Mouse (Mus musculus) heart, postnatal 36 days (tissue): ENCODE results near the gene Sprr2k. TPM values are rescaled to one million over a fixed set of nuclear protein-coding genes. Genes with fewer than 3 reads are reported as not detected.
"Not testable (repeated sequence)": the region's sequence is repeated elsewhere in the genome, so short reads cannot be mapped to it uniquely, and the experiment has no call there.

Experiments
- DNase-seq, 2 experiments: peaks; one replicate each; pipeline ENCODE4 v3.0.0; 2021 to 2022
- intact Hi-C: fragments of 180-260 bp; cut with DNase I; formaldehyde crosslinking; loops from one replicate; pipeline ENCODE4 v1.15.1; 2025
- total RNA-seq, 2 experiments: library from RNA; stranded (reverse); gene quantifications; 2 replicates each; pipeline ENCODE4 v1.2.3; 2021

Sprr2k gene
- total RNA-seq, result not detected

DNA sequence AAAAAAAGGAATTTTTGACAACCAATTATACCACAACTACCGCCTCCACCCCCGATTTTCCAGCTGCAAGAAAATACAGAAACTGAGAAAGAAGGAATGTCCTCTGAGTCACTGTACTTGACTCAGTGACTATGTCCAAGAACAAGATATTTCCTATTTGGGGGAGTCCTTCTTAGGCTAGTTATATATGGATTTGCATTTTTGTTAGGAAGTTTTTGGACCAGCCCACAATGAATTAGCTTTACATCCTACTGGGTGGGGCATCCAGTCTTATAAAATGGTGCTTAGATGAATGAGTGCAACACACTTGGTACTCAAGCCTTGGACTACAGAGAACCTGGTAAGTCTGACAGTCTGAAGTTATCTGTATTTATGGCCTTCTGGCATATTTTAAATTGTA lies at the start of gene Sprr2k:
Sprr2k (plus strand) TSS at position 301 of the 400 bp plus-strand sequence.
- DNase-seq, result no peak
- intact Hi-C loops, result no loop called here

DNA sequence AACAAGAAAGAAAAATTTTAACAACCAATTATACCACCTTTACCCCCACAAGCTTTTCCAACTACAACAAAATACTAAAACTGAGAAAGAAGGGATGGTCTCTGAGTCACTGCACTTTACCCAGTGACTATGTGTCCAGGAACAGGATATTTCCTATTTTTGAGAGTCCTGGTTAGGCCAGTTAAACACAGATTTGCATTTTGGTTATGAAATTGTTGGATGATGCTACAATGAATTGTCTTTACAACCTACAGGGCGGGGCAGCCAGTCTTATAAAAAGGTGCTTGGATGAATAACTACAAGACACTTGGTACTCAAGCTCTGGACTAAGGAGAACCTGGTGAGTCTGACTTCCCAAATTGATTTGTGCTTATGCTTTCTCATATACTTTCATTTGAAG lies 47.0 kb upstream of the Sprr2k start, which contains the start of gene Sprr2h:
Sprr2h (plus strand) TSS at position 301 of the 400 bp plus-strand sequence.
- no peak for DNase-seq
- intact Hi-C loops, result no loop called here

DNA sequence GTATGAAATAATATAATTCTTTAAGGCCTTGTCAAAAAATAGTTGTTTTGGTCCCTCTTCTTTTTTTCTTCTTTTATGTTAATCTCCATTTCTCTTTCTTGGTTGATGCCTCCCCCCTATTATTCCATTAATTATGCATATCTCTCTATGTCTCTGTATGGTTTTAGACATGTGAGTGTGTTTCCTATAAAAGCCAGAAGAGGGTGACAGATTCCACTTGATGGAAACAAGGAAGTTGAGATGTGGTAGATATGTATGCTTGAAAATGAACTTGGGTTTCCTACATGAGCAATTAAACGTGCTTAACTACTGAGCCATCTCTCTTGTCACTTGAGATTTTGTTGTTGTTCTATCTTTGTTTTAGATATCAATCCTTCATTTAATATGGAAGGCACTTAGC lies 38.1 kb upstream of the Sprr2k start:
- intact Hi-C loops, result loop anchor here (2.0 kb wide), 1 partner anchor 116 kb away; no protein-coding TSS in a partner anchor
- DNase-seq, result no peak

DNA sequence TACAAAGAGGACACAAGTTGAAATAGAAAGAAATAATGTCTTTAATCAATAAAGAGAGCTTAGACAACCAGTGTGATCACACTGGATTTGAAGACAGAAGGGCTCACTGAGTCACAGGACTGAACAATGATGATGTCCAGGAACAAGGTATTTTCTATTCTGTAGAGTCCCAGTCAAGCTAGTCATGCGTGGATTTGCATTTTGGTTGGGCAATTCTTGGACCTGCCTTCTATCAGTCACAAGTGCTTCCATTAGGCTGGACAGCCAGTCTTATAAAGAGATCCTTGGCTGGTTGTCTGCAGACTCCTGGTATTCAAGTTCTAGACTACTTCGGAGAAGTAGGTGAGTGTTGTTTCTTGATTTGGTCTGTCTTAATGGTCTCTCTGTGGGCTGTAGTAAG lies 24.7 kb upstream of the Sprr2k start, which contains the start of gene Sprr2i:
Sprr2i (plus strand) TSS at position 301 of the 400 bp plus-strand sequence.
- intact Hi-C loops, result no loop called here
- no peak for DNase-seq

DNA sequence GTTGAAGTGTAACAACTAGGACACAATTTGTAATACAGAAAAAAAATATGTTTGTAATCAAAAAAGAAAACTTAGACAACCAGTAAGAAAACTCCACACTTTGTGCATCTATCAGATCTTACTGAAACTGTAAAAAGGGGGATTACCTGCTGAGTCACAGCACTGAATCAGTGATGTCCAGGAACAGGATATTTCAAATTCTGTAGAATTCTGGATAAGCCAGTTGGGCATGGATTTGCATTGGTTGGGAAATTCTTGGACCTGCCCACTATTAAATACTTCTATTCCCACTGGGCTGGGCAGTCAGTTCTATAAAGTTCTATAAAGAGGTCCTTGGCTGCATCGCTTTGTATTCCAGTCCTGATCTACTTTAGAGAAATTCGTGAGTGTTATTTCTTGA lies 14.6 kb upstream of the Sprr2k start, which contains the start of gene Sprr2j-ps:
Sprr2j-ps (plus strand) TSS at position 301 of the 400 bp plus-strand sequence.
- intact Hi-C loops, result no loop called here
- no peak for DNase-seq

DNA sequence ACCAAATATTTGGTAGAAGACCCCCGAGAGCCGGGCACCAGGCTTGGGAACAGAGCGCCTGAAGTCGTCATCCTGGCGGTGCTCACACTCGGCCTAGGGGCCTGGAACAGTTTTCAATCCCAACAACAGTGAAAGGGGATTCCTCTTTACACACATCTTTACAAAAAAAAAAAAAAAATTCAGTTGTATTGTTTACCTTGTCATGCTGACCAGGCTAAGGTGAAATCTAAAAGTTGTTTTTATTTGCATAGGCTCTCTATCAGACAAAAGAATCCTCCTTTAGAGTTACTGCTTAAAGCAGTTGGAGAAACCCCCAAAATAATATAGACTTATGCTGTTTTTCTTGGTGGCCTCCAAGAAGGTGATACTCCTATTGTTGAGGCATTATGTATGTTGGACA lies 3.1 kb upstream of the Sprr2k start, which contains the start of gene Gm9774:
Gm9774 (minus strand) TSS at position 101 of the 400 bp plus-strand sequence.
- intact Hi-C loops, result no loop called here

DNA sequence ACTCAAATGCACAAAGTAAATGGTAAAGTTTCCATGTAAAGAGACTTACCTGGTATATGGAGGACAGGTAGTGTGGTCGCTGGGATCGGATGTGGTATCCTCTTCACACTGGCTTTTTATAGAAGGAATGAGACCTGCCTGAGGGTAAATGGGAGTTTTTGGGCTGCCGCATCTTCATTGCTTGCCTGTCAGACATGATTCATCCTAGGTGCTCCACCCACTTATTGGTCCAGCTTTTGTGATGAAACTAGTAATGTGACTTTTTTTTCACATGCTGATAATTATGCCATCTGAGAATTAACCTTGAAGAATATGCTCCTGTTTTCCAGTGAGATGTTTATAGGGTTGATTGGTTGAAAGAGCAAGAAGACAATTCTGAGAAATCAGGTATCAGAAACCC lies 6.3 kb downstream of the Sprr2k start, which contains the start of gene Sprr1b:
Sprr1b (minus strand) TSS at position 101 of the 400 bp plus-strand sequence.
- DNase-seq, result no peak
- intact Hi-C loops, result no loop called here

More for the DNA sequence above, 3.1 kb upstream of the Sprr2k start, which contains the start of gene Gm9774:
- DNase-seq, result no peak

DNA sequence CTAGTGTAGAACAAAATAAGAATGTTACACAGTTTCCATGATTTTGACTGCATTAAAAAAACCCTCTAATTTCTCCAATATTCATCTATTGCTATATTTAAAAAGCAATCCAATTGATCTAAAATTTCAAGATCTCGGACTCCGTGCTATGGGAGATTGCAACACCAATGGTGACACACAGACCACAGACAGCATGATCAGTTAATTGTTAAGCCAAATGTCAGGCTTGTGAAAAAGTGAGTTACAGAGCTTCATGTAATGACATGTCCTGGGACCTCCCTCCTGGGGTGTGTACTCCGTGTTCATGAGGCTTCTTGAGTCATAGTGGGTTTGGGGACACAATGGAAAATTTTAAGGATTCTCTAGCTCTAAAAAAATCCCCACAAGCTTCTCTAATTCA lies 7.8 kb downstream of the Sprr2k start:
- no peak for DNase-seq
- intact Hi-C loops, result no loop called here

DNA sequence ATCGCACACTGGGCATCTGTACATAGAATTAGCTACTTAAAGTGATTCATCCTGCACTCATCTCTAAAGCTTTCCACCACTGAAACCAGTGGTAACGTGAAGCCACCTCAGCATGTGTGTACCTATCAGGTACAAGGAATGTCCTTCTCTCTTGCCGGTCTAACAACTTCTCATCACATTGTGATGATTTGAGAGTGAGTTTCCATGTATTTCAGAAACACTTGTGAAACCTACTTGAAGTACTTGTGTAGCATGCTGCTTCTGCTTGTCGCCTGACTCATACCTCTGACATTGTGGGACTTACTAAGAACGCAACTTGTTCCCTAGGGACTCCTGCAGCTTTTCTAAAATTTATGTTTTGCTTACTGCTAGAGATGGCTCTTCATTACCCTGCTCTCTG lies 22.8 kb downstream of the Sprr2k start:
- no peak for DNase-seq
- intact Hi-C loops, result no loop called here

DNA sequence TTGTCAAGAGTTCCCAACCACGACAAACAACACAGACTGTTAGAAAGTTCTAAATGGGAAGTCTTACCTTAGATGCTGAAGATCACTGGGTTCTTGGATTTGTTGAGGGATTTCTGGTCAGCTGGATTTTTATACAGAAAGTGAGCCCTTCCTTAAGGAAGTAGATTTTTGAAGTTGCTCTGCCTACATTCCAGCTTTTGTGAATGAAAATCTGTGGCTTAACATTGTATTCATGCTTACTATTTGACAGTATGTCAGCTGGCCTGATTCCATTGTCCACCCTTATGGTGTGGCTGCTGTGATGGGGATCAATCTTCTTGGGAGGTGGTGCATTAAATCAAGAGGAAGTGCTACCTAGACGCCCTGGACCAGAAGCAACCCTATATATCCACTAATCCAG lies 26.2 kb downstream of the Sprr2k start, which contains the start of gene Sprr3:
Sprr3 (minus strand) TSS at position 101 of the 400 bp plus-strand sequence.
- intact Hi-C loops, result no loop called here

DNA sequence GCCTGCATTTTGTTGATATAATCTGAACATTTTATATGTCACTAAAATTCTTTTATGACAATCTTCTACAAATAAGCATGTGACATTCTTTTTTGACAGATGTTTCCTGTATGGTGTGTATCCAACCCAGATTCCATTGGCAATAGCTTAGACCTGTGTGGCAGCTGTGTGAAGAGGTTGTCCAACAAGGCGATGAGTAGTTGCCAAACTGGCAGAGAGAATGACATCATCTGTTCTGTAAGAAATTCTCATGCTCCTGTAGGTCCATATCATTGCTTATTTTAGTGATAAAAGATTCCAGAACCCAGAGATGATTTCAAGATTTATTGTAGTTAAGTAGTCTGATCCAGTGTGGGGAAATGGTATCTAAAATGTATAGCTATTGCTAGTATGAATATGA lies 34.2 kb downstream of the Sprr2k start:
- intact Hi-C loops, result no loop called here
- no peak for DNase-seq

More for the DNA sequence above, 26.2 kb downstream of the Sprr2k start, which contains the start of gene Sprr3:
- DNase-seq, result no peak

DNA sequence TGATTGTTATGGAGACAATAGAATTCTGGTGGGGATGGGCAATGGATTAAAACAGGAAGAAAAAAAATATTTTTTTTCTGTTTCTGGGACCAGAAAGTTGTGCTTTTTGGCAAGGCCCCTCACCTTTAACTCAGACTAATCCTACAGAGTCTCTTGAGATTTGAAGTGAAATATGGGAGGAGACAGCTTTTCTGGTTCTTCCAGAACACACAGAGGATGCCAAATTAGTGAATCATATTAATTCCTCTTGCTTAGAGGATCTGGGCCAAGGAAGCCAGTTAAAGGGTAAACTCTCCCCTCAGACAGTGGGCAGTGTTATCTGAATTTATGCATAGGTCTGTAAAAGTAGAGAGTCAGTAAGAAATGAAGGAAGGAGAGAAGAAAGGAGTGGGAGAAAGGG lies 35.0 kb downstream of the Sprr2k start:
- no peak for DNase-seq
- intact Hi-C loops, result no loop called here

DNA sequence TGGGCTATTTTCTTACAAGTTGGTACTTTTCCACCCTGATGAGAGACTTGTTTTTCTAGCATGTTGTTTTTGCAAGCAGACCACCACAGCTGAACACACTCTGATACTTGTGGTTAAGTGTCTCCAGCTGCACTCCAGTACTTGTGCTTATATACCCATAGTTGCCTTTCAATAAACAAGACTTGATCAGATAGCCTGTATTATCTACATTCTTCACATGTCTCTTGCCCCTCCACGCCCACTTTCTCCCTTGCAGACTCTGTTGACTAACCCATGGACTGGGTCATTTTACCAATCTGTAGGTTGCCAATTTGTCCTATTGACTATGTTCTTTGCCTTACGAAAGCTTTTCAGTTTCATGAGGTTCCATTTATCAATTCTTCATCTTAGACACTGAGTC lies 37.7 kb downstream of the Sprr2k start:
- intact Hi-C loops, result no loop called here
- no peak for DNase-seq

DNA sequence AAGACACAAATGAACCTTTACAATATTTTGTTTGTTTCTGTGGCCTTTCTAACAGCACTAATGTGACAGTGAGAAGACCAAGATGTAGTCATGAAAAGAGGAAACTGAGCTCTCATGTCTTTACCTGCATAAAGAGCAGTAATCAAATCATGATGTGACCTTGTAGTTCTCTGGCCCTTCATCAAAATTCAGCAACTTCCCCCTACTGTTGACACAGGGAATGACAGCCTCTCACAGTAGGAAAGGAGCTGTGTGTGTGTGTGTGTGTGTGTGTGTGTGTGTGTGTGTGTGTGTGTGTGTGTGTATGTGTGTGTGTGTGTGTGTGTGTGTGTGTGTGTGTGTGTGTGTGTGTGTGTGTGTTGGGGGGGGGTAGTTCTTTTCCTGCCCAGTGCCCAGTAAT lies 48.9 kb downstream of the Sprr2k start:
- DNase-seq, intact Hi-C loops: not testable (repeated sequence)

Other genes with a start within 250 kb of the Sprr2k start
- not detected for gene Sprr2a1, start 216.8 kb upstream of the Sprr2k start, total RNA-seq
- gene Sprr2a2, start 216.7 kb upstream of the Sprr2k start, total RNA-seq, result under 1 TPM; 0.38 to 0.58 TPM
- not detected for gene Sprr2a3, start 147.2 kb upstream of the Sprr2k start, total RNA-seq
- not detected for gene Sprr2b, start 116.0 kb upstream of the Sprr2k start, total RNA-seq
- gene Sprr2d, start 93.4 kb upstream of the Sprr2k start, total RNA-seq, result not detected
- gene Sprr2e, start 80.4 kb upstream of the Sprr2k start, total RNA-seq, result not detected
- gene Sprr2f, start 67.4 kb upstream of the Sprr2k start, total RNA-seq, result not detected
- not detected for gene Sprr2h, start 46.9 kb upstream of the Sprr2k start, total RNA-seq
- not detected for gene Sprr2i, start 24.6 kb upstream of the Sprr2k start, total RNA-seq
- not detected for gene Sprr2j-ps, start 14.5 kb upstream of the Sprr2k start, total RNA-seq
- 1 to 10 TPM; 1.2 to 3.3 TPM for gene Gm9774, start 3.2 kb upstream of the Sprr2k start, total RNA-seq
- gene Sprr1b, start 6.2 kb downstream of the Sprr2k start, total RNA-seq, result not detected
- not detected for gene Sprr3, start 26.1 kb downstream of the Sprr2k start, total RNA-seq
- gene Sprr1a, start 53.3 kb downstream of the Sprr2k start, total RNA-seq, result not detected
- not detected for gene Sprr4, start 67.9 kb downstream of the Sprr2k start, total RNA-seq
- not detected for gene 2310046K23Rik, start 101.9 kb downstream of the Sprr2k start, total RNA-seq
- gene Ivl, start 141.2 kb downstream of the Sprr2k start, total RNA-seq, result not detected
- not detected for gene Smcp, start 156.4 kb downstream of the Sprr2k start, total RNA-seq
- not detected for gene 2210017I01Rik, start 174.9 kb downstream of the Sprr2k start, total RNA-seq
- not detected for gene Lce6a, start 189.1 kb downstream of the Sprr2k start, total RNA-seq
- gene Lce1a1, start 215.7 kb downstream of the Sprr2k start, total RNA-seq, result not detected
- not detected for gene Lce1b, start 224.3 kb downstream of the Sprr2k start, total RNA-seq
- gene Lce1a2, start 237.7 kb downstream of the Sprr2k start, total RNA-seq, result not detected
- gene Lce1c, start 246.7 kb downstream of the Sprr2k start, total RNA-seq, result not detected